In genomic region chr19:55159826-55160225, GRCm38 (mm10) we compare ENCODE assay signal across 24 mouse cellular contexts. TPM values are rescaled to one million over a fixed set of nuclear protein-coding genes. Genes with fewer than 3 reads are reported as not detected.
A peak's percentile ranks its signal among the peaks of the same experiment; 100 is the strongest.
DNase-seq lines count a peak whose midpoint lies in the region; ATAC-seq and TF ChIP-seq lines count a peak whose summit lies in the region.
"Had no signal": no experiment of that assay in that cellular context is flagged by ENCODE, and none has a peak within 500 bp of the region (broad histone marks: within the 10 kb centered on the region; RNA-seq: fewer than 3 reads in every experiment).

No protein-coding gene starts in this region.

- H3K27me3 ChIP-seq in lung, embryonic 14.5 days (ENCODE audit: insufficient read depth, low read length) = 0 out of 2 replicates have a peak, but pooled peaks cover 8% of the 10 kb centered on the region
- H3K27me3 ChIP-seq in lung, postnatal 0 days (replicated peaks; ENCODE audit: insufficient read depth, low read length) = no peaks in the 10 kb centered on the region
- H3K27me3 ChIP-seq: embryonic facial prominence, embryonic 13.5 days; embryonic facial prominence, embryonic 15.5 days; forebrain, embryonic 12.5 days had no signal

- TF ChIP-seq CTCF in lung, embryonic 14.5 days (IDR thresholded peaks at IDR 0.05; ENCODE audit: low read depth) = no peak
- no peak for TF ChIP-seq CTCF in lung, postnatal 0 days (IDR thresholded peaks at IDR 0.05)

- H3K36me3 ChIP-seq in lung, embryonic 14.5 days (ENCODE audit: insufficient read depth) = no peaks in the 10 kb centered on the region
- H3K36me3 ChIP-seq in lung, postnatal 0 days (ENCODE audit: insufficient read depth, low read length) = no peaks in the 10 kb centered on the region
- H3K36me3 ChIP-seq: embryonic facial prominence, embryonic 13.5 days; embryonic facial prominence, embryonic 15.5 days; forebrain, embryonic 10.5 days; forebrain, embryonic 12.5 days had no signal

- no peaks in the 10 kb centered on the region for H3K9me3 ChIP-seq in lung, embryonic 14.5 days (ENCODE audit: low read depth, low read length)
- H3K9me3 ChIP-seq in lung, postnatal 0 days (ENCODE audit: low read length) = no peaks in the 10 kb centered on the region
- H3K9me3 ChIP-seq: embryonic facial prominence, embryonic 13.5 days; embryonic facial prominence, embryonic 15.5 days; forebrain, embryonic 10.5 days; forebrain, embryonic 12.5 days had no signal

- peak; percentile 78; the same call in 1 of the 2 replicates for ATAC-seq in lung, embryonic 14.5 days (ENCODE audit: insufficient read depth)
- ATAC-seq in lung, postnatal 0 days = 0 out of 2 replicates have a peak, but pooled peaks have one; percentile 23
- ATAC-seq: forebrain, embryonic 14.5 days had no signal

- H3K27ac ChIP-seq in lung, embryonic 14.5 days (ENCODE audit: low read depth) = no peak overlapping the region
- H3K27ac ChIP-seq in lung, postnatal 0 days (ENCODE audit: low read length) = no peak overlapping the region
- H3K27ac ChIP-seq: embryonic facial prominence, embryonic 13.5 days; forebrain, embryonic 10.5 days; forebrain, embryonic 12.5 days had no signal

- H3K4me2 ChIP-seq in lung, embryonic 14.5 days = no peak overlapping the region
- no peak overlapping the region for H3K4me2 ChIP-seq in lung, postnatal 0 days (replicated peaks; ENCODE audit: low read depth, low read length)
- H3K4me2 ChIP-seq: embryonic facial prominence, embryonic 13.5 days; embryonic facial prominence, embryonic 15.5 days; forebrain, embryonic 12.5 days had no signal

- peak; percentile 27 for DNase-seq in kidney, postnatal 10 days
- no peak for DNase-seq in kidney, adult 11 months
- DNase-seq in lung, embryonic 14.5 days = peak; percentile 42
- no peak for DNase-seq in lung, postnatal 36 days
- DNase-seq in lung, postnatal 0 days (ENCODE audit: low spot score) = no peak
- DNase-seq in lung, postnatal 14 days = no peak
- DNase-seq: adrenal gland, adult 2 months; adrenal gland, postnatal 10 days; adrenal gland, postnatal 25 days; cerebellum, adult 11 months; cerebellum, adult 18-20 months; cerebellum, adult 8-10 months; cerebellum, adult 9-11 months; cerebellum, postnatal 14 days; cerebellum, postnatal 36 days; embryo, embryonic 11 days had no signal

- H3K4me3 ChIP-seq in lung, embryonic 14.5 days (ENCODE audit: low read depth, low read length) = no peak overlapping the region
- no peak overlapping the region for H3K4me3 ChIP-seq in lung, postnatal 0 days (ENCODE audit: low read depth, low read length)
- H3K4me3 ChIP-seq: embryonic facial prominence, embryonic 13.5 days; embryonic facial prominence, embryonic 15.5 days; erythroblast, embryonic 14.5 days; forebrain, embryonic 10.5 days; forebrain, embryonic 12.5 days had no signal

- no peak overlapping the region for H3K9ac ChIP-seq in lung, embryonic 14.5 days
- H3K9ac ChIP-seq in lung, postnatal 0 days (replicated peaks; ENCODE audit: low read depth) = no peak overlapping the region
- H3K9ac ChIP-seq: embryonic facial prominence, embryonic 13.5 days; embryonic facial prominence, embryonic 15.5 days; forebrain, embryonic 12.5 days had no signal

- 18% methylated on average over 6 of the region's 6 CpGs for WGBS in lung, embryonic 14.5 days
- 36% methylated on average over 6 of the region's 6 CpGs for WGBS in lung, postnatal 0 days

- no peak for TF ChIP-seq EP300 in lung, postnatal 0 days (IDR thresholded peaks at IDR 0.05)

- peaks cover 7% of the 10 kb centered on the region; the same call in 1 of the 2 replicates for H3K4me1 ChIP-seq in lung, embryonic 14.5 days (ENCODE audit: insufficient read depth)
- H3K4me1 ChIP-seq in lung, postnatal 0 days (ENCODE audit: insufficient read depth, low read depth, low read length) = peaks cover 3% of the 10 kb centered on the region; the same call in 1 of the 2 replicates
- H3K4me1 ChIP-seq: embryonic facial prominence, embryonic 13.5 days; embryonic facial prominence, embryonic 15.5 days; forebrain, embryonic 10.5 days; forebrain, embryonic 12.5 days had no signal

RNA-seq across cellular contexts. Expression of gene Tectb, which starts 20.7 kb away (rescaled TPM):
- not detected in 2 replicates for polyA plus RNA-seq in lung, embryonic 14.5 days (2014; fragmentation: Nextera tagmentation; extraction: Ambion mirVana)
- polyA plus RNA-seq in lung, postnatal 0 days (2015; fragmentation: Nextera tagmentation; extraction: Ambion mirVana) = 0.21 and 0.27 TPM in 2 replicates
- polyA plus RNA-seq: adrenal gland, adult 2 months; C2C12; embryonic facial prominence, embryonic 11.5 days; embryonic facial prominence, embryonic 13.5 days; erythroblast, embryonic 14.5 days; forebrain, embryonic 10.5 days had no signal

RNA-seq across cellular contexts. Expression of gene Gpam, which starts 32.8 kb away (rescaled TPM):
- polyA plus RNA-seq in lung, embryonic 14.5 days (2014; fragmentation: Nextera tagmentation; extraction: Ambion mirVana) = 29.4 and 31.0 TPM in 2 replicates
- polyA plus RNA-seq in lung, postnatal 0 days (2015; fragmentation: Nextera tagmentation; extraction: Ambion mirVana) = 41.4 and 51.8 TPM in 2 replicates

Comparison
In these comparisons a context has a peak if more than half of its experiments do, and no peak if none do; other contexts are left out.
1. DNase-seq: peak in kidney, postnatal 10 days (single experiment) and lung, embryonic 14.5 days (single experiment); none in kidney, adult 11 months (single experiment), lung, postnatal 36 days (single experiment), lung, postnatal 0 days (single experiment) and lung, postnatal 14 days (single experiment).